Mouse (Mus musculus) monocyte, adult 5-6 weeks (primary cell): ENCODE results near the gene Bik. TPM values are rescaled to one million over a fixed set of nuclear protein-coding genes. Genes with fewer than 3 reads are reported as not detected.

ENCODE experiments used
- total RNA-seq: library from RNA; stranded (forward); fragments of 200-1000, 200-491, 200-594 nt; gene quantifications from 3 replicates; pipeline ENCODE4 v1.2.3, GENCODE M21; 2017

Gene Bik
- total RNA-seq, 1 experiment from 2014 or later = not detected

Other genes starting within 250 kb of the Bik start
- 15.1 to 26.9 TPM (median 15.7 TPM) in 3 replicates for gene Arfgap3, start 176.6 kb upstream of the Bik start, total RNA-seq
- 92.8 to 153 TPM (median 103 TPM) in 3 replicates for gene Pacsin2, start 62.3 kb upstream of the Bik start, total RNA-seq
- 5.0 to 6.9 TPM (median 5.2 TPM) in 3 replicates for gene Ttll1, start 16.0 kb upstream of the Bik start, total RNA-seq
- gene Tspo, start 36.7 kb downstream of the Bik start, total RNA-seq = 34.9 to 79.7 TPM (median 46.3 TPM) in 3 replicates
- 1.1 to 13.5 TPM (median 4.1 TPM) in 3 replicates for gene Mcat, start 36.9 kb downstream of the Bik start, total RNA-seq
- 2.7 to 4.9 TPM (median 2.8 TPM) in 3 replicates for gene Ttll12, start 68.3 kb downstream of the Bik start, total RNA-seq
- gene Scube1, start 198.2 kb downstream of the Bik start, total RNA-seq = not detected in 3 replicates